Mouse (Mus musculus) CH12.LX (cell line): ENCODE data around the gene Lamc2.

ENCODE experiments used
- CHD1 ChIP-seq: IDR thresholded peaks from 2 replicates; pipeline ENCODE4 v1.6.1; 2012; ENCODE audit warnings: low read depth, low read length, improper control_type of control experiment, inconsistent platforms
- CHD2 ChIP-seq: IDR thresholded peaks from 2 replicates; pipeline ENCODE4 v1.6.1; 2011; ENCODE audit warnings: low read length, improper control_type of control experiment
- CTCF ChIP-seq, 2 experiments: IDR thresholded peaks in 1 of 2; conservative IDR thresholded peaks in 1 of 2; 2 replicates each; pipeline ENCODE4 v1.5.1; 2011 to 2012; ENCODE audit warnings: low read depth in 2 of 2, low read length in 2 of 2, improper control_type of control experiment in 1 of 2, inconsistent platforms in 1 of 2, mild to moderate bottlenecking in 1 of 2, moderate library complexity in 1 of 2
- MAFK ChIP-seq: IDR thresholded peaks from 2 replicates; pipeline ENCODE4 v1.6.1; 2011; ENCODE audit warnings: low read length, improper control_type of control experiment; ENCODE audit not compliant: insufficient replicate concordance
- MAX ChIP-seq: IDR thresholded peaks from 2 replicates; pipeline ENCODE4 v1.6.1; 2011; ENCODE audit warnings: low read length, improper control_type of control experiment
- NELFE ChIP-seq: IDR thresholded peaks from 2 replicates; pipeline ENCODE4 v1.6.1; 2011; ENCODE audit warnings: low read depth, low read length, improper control_type of control experiment
- PAX5 ChIP-seq: IDR thresholded peaks from 2 replicates; pipeline ENCODE4 v1.6.1; 2012; ENCODE audit warnings: low read length, inconsistent platforms, mixed read lengths
- POLR2A ChIP-seq: IDR thresholded peaks from 2 replicates; pipeline ENCODE4 v1.6.1; 2011; ENCODE audit warnings: low read depth, mild to moderate bottlenecking, improper control_type of control experiment, low read length
- POLR2AphosphoS2 ChIP-seq: IDR thresholded peaks from 2 replicates; pipeline ENCODE4 v1.6.1; 2011; ENCODE audit warnings: low read depth, low read length, improper control_type of control experiment
- RAD21 ChIP-seq: IDR thresholded peaks from 2 replicates; pipeline ENCODE4 v1.6.1; 2011; ENCODE audit warnings: low read depth, mild to moderate bottlenecking, low read length, improper control_type of control experiment, moderate library complexity
- UBTF ChIP-seq: IDR thresholded peaks from 2 replicates; pipeline ENCODE4 v1.6.1; 2012; ENCODE audit warnings: low read depth, mild to moderate bottlenecking, inconsistent platforms, low read length, improper control_type of control experiment, moderate library complexity
- USF1 ChIP-seq: IDR thresholded peaks from 2 replicates; pipeline ENCODE4 v1.6.1; 2014; ENCODE audit warnings: low read depth, mild to moderate bottlenecking, inconsistent platforms, low read length, improper control_type of control experiment
- ZC3H11A ChIP-seq: IDR thresholded peaks from 2 replicates; pipeline ENCODE4 v1.6.1; 2012; ENCODE audit warnings: low read depth, mild to moderate bottlenecking, inconsistent platforms, low read length, improper control_type of control experiment

DNA sequence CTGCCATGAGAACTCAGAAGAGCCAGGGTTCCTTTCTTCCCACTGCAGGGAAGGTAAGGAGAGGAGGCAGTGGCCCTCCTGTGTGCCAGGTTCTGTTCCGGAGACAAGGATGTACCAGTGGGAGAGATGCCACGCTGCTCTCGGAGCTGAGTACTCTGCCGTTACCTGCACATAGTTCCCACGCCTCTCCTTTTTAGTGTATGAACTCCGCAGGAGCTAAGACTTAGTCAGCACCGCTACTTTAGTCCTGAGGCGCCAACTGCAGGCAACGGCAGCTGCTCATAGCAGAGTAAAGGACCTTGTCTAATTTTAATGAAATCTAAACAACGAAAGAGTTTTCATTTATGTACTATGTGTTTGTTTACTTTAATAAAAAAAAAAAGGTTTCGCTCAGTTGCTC lies 46.0 kb downstream of the Lamc2 start:
- TF ChIP-seq USF1 (no peak), MAFK (no peak), POLR2A (no peak), MAX (no peak), CTCF (conservative IDR thresholded peaks at IDR 0.05 in 1 of 2, IDR thresholded peaks at IDR 0.05 in 1 of 2; ENCODE audit: low read depth in 2 of 2, low read length in 2 of 2) (no peak), UBTF (no peak), RAD21 (no peak), CHD1 (no peak), POLR2AphosphoS2 (no peak), PAX5 (no peak), ZC3H11A (no peak), CHD2 (no peak), NELFE (no peak)
